Mouse (Mus musculus) liver, embryonic 14.5 days (tissue): Measurements from ENCODE around the gene Drosha.

Experiments
- CTCF ChIP-seq: IDR thresholded peaks from 2 replicates; pipeline ENCODE4 v1.5.1; 2016; ENCODE audit warnings: antibody characterized with exemption, low read depth, control low read depth
- EP300 ChIP-seq: IDR thresholded peaks from 2 replicates; pipeline ENCODE4 v1.6.1; 2016; ENCODE audit warnings: antibody characterized with exemption, low read depth

DNA sequence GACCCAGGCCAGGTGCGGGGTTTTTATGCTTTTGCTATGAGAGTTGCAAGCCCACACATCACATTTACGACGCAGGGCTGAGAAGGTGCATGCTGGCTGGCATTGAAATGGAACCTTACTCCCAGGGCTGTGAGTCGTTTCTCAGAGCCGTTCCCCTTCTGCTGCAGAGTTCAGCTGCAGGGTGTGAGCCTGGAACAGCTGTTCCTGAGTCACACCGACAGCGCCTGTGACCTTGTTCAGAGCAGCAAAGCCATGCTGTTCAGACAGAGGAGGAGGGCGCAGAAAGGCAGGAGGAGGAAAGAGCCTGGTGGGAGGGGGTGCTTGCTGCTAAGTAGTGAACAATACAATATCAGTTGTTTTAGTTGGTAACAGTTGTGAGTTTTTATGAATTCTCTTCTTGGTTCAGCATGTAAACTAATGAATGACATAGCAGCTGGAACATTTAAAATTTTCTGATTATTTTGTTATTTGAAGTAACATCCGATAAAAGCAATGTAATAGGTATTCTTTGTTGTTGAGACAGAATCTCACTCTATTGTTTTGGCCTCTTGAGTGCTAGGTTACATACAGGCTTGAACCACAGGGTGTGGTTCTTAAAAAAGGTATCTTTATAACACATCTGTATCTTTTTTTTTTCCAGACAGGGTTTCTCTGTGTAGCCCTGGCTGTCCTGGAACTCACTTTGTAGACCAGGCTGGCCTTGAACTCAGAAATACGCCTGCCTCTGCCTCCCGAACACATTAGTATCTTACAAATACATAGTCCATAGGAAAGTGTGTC, 23.8 kb downstream of the Drosha start:
- no peak for TF ChIP-seq CTCF
- no peak for TF ChIP-seq EP300
